Mouse (Mus musculus): ENCODE data around the gene Bcl2a1c. TPM values are rescaled to one million over a fixed set of nuclear protein-coding genes. Genes with fewer than 3 reads are reported as not detected.
"Not testable (repeated sequence)": the region's sequence is repeated elsewhere in the genome, so short reads cannot be mapped to it uniquely, and the experiment has no call there.

Bcl2a1c gene
- not detected in 2 replicates for total RNA-seq (2021)
- long read RNA-seq, experiment 1 = 0 reads
- long read RNA-seq, experiment 2 = 0 reads

DNA sequence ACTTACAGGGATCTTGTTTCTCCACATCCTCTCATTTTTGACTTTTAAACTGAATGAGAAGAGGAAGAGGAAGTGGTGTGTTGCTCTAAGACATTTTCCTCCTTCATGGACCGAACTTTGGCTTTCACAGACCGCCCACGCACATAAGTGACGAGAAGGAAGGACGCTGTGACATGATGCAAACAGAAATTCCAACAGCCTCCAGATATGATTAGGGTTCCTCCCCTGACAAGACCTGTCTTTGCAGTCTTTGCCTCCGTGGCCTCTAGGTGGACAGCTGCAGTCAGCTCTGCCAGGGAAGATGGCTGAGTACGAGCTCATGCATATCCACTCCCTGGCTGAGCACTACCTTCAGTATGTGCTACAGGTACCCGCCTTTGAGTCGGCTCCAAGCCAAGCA lies at the start of gene Bcl2a1c:
Gene Bcl2a1c, plus strand, starts transcription at position 281 of the 400 bp plus-strand sequence.
- DNase-seq = not testable (repeated sequence)

DNA sequence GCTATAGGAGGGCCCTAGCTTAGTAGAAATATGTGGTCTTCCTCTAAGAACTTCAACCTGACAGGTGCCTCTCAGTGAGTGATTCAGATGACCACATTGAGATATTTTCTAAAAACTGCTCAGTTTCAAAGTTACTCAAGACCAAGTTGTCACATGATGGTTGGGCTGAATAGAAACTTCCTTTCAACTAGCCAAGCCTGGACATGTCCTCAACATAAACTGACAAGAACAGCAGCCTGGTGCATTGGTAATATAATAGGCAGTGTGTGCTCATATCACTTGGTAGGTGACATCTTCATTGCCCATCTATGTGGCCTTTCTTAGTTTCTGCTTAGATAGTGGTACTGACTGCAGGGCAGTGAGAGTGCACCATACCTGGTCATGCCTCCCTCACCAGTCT lies 24.0 kb upstream of the Bcl2a1c start:
- not testable (repeated sequence) for DNase-seq

- not testable (repeated sequence) for DNase-seq
Measured at GRCm38 (mm10) chr9:114311752-114312151, 18.2 kb upstream of the Bcl2a1c start.

DNA sequence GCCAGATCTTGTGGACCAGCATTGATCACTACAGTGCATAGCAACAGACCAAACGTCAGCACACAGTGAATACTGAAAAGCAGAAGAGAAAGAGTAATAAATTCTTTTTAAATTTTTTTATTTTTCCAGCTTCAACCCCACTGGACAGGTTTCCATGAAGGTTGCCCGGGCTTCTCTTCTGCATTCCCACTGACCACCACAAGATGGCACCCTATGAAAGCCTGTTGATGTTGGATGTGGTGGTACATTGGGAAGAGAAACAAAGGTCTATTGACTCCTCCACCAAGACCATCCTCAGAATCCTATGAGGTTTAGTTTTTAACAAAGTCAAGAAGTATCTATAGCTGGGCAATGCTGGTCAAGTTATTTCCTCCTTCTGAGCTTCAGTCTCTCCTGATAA lies 11.9 kb upstream of the Bcl2a1c start:
- peak; percentile 67 for DNase-seq

DNA sequence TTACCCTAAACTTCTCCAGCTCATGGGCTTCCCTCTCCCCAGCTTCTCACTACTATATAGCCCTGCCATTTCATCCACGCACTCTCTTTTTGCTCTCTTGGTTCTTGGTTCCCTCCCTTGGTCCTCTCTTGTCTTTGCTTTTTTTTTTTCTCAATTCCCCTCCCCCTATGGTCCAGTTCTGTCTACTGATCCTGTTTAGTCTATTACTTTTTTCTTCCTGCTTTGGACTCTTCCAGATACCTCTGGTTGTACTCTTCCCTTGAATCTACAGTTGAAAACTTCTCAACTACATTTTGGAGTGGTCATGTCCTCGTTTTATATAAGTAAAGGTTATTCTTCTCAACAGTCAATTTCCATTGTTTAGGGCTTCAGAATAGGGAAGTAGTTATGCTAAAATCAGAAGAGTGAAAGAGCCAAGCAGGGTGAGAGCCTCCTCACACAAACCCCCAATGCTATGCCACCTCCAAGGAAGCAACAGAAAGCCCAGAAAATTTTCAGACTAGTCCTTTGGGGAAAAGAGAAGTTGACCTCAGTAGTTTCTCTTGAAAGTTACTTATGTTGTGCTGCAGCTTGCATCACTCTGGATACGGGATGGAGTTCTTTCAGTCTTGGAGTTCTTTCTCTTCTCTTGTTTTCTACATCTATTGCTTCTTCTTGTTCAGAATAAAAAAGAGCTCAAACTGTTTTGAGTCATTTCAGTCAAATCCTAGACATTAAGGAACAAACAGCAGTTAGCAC lies 3.8 kb upstream of the Bcl2a1c start:
- no peak for DNase-seq

DNA sequence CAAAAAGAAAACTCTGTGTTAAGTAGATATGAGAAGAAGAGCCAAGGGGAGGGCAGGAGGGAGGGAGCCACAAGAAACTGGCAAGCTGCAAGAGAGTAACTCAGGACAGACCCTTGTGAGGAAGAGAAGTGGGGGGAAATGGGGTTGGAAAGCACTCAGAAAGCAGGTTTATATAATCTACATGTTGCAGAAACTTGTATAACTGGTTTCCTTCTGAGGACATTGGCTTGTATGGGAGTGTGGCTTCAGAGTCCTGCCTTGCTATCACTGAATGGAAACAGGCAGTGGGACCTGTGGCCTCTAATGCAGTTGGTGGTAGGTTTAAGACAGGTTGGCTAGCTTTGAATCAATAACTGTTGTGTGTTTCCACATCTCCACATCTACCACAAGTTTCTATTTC lies 1.6 kb upstream of the Bcl2a1c start:
- not testable (repeated sequence) for DNase-seq

- peak; percentile 92 for DNase-seq
Measured at GRCm38 (mm10) chr9:114367783-114368470, 38.0 kb downstream of the Bcl2a1c start.

DNA sequence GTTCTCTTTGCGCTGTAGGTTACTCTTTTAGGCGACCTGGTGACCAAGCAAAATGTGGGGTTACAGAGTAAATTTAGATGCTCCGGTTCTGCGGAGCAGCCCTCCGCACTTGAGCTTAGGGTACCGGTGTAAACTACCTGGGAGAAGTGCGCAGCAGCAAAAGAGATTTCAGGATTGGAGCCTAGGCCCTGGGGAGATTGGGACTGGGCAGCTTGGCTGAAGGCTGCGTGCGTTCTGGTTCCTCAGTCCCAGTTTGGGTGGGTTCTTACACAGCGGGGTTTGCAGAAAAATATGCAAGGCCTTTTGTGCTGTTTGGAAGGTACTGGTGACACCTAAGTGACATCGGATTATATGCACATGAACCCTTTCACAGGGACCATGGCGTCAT lies 38.5 kb downstream of the Bcl2a1c start:
- DNase-seq = no peak

DNA sequence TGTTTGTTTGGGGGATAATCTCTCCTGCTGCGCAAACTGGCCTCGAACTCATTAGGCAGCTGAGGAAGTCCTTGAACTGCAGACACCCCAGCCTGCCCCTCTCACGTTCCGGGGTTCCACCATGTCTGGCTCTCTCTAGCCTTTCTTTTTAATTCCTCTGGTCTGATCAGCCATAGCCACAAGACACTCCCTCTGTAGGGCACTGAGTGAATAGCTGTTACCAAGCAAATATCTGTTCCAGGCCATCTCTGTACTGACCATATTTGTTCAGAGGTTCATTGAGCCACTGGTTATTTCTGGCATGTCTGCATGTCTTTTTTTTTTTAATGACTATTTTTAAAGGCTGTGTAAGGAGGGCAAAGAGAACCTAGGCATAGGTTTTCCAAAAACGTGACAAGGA lies 39.5 kb downstream of the Bcl2a1c start:
- DNase-seq = peak; percentile 18

GRCm38 (mm10) chr9:114371717-114372116 lies 41.8 kb downstream of the Bcl2a1c start:
- DNase-seq = not testable (repeated sequence)

- no peak for DNase-seq
Measured at GRCm38 (mm10) chr9:114375276-114375962, 45.5 kb downstream of the Bcl2a1c start.

DNA sequence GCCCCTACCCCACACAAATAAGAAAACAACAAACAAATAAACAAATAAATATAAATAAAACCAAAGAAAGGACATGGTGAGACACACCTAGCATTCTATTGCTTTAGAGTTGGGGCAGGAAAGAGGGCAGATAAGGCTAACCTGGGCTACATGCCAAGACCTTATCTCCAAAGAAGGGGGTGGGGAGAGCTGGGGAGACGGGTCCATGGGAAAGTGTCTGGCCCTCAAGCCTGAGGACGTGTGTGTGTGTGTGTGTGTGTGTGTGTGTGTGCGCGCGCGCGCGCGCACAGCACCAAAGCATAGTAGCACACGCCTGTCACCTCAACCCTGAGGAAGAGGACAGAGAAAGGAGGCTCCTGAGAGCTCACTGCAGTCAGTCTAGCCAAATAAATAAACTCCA lies 47.2 kb downstream of the Bcl2a1c start:
- no peak for DNase-seq

DNA sequence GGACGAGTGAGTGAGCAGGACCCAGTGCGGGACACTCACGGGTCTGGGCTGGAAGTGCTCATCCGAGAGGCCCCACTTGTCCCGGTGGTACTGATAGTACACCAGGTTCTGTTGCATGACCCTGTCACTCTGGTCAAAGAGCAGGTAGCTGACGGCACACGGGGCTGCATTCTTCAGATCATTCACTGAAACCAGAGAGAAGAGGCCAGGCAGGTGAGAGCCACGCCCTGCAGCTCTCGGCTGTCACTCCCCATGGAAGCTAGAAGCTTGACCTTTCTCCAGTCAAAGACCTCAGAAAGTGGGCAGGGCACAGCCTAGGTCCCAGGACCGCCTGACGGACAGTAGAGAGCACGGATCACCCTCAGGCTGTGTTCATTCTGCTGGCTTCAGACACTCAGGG lies 49.9 kb downstream of the Bcl2a1c start:
- no peak for DNase-seq

Other genes with a start within 250 kb of the Bcl2a1c start
- 84.4 and 85.4 TPM in 2 replicates for gene Crtap, start 60.5 kb downstream of the Bcl2a1c start, total RNA-seq (2021)
- 25.5 and 25.6 TPM in 2 replicates for gene Glb1, start 70.9 kb downstream of the Bcl2a1c start, total RNA-seq (2021)
- gene Tmppe, start 71.0 kb downstream of the Bcl2a1c start, total RNA-seq (2021) = 6.9 and 8.2 TPM in 2 replicates
- gene Ccr4, start 174.8 kb downstream of the Bcl2a1c start, total RNA-seq (2021) = not detected in 2 replicates
- not detected in 2 replicates for gene C130032M10Rik, start 185.6 kb downstream of the Bcl2a1c start, total RNA-seq (2021)
- 0.04 TPM in 1 of 2 replicates, not detected in the other for gene Trim71, start 234.2 kb downstream of the Bcl2a1c start, total RNA-seq (2021)

All from adrenal gland, postnatal 14 days (tissue).